Mouse (Mus musculus) embryonic facial prominence, embryonic 10.5 days (tissue): Measurements from ENCODE around the gene Ttc28. TPM values are rescaled to one million over a fixed set of nuclear protein-coding genes. Genes with fewer than 3 reads are reported as not detected.

ENCODE experiments used
- DNase-seq: peaks from one replicate; pipeline ENCODE4 v3.0.0-alpha.2; 2017; ENCODE audit warnings: low spot score
- H3K27ac ChIP-seq: fragments of 300-500 bp; sonication (generic); replicated peaks from 2 replicates; pipeline ENCODE4 v1.5.1; 2016; ENCODE audit warnings: mild to moderate bottlenecking
- H3K27me3 ChIP-seq: fragments of 300-500 bp; sonication (generic); replicated peaks from 2 replicates; pipeline ENCODE4 v1.6.1; 2016; ENCODE audit warnings: low read depth, mild to moderate bottlenecking; ENCODE audit not compliant: poor library complexity, severe bottlenecking
- H3K36me3 ChIP-seq: fragments of 300-500 bp; sonication (generic); replicated peaks from 2 replicates; pipeline ENCODE4 v1.6.1; 2016; ENCODE audit warnings: mild to moderate bottlenecking, moderate library complexity
- H3K4me1 ChIP-seq: fragments of 300-500 bp; sonication (generic); 2 replicates; pipeline ENCODE4 v1.6.1; 2016
- H3K4me3 ChIP-seq: fragments of 300-500 bp; sonication (generic); 2 replicates; pipeline ENCODE4 v1.5.1; 2016; ENCODE audit warnings: mild to moderate bottlenecking, moderate library complexity
- H3K9me3 ChIP-seq: fragments of 300-500 bp; sonication (generic); 2 replicates; pipeline ENCODE4 v1.6.1; 2016; ENCODE audit warnings: mild to moderate bottlenecking
- WGBS: fragments of 180-500 bp; shearing (Covaris S2); methylation state at CpG from one replicate; pipeline ENCODE4 v1.1.7; 2016; 5-methylcytosine and 5-hydroxymethylcytosine counted together
- polyA plus RNA-seq: library from polyadenylated mRNA; unstranded; fragments of >200 nt; fragmentation: Nextera tagmentation; extraction: Ambion mirVana; gene quantifications from 2 replicates; pipeline ENCODE4 v1.2.1, GENCODE M21; 2016

Gene Ttc28
- polyA plus RNA-seq, 1 experiment from 2014 or later = 12.8 TPM

GRCm38 (mm10) chr5:111207924-111208659 is 328.5 kb downstream of the Ttc28 start:
- no peaks in the 10 kb centered on the region for H3K27me3 ChIP-seq
- DNase-seq = peak; percentile 73
- peak overlapping the region; percentile 63 for H3K27ac ChIP-seq

GRCm38 (mm10) chr5:111208660-111208969 is 329.0 kb downstream of the Ttc28 start:
- Histone ChIP-seq H3K9me3 (no peaks in the 10 kb centered on the region), H3K27me3 (no peaks in the 10 kb centered on the region), H3K4me3 (peak overlapping the region; percentile 27; the same call in 1 of the 2 replicates), H3K4me1 (peaks cover 48% of the 10 kb centered on the region), H3K27ac (no peak overlapping the region), H3K36me3 (no peaks in the 10 kb centered on the region)
- peak; percentile 67 for DNase-seq
- WGBS = 36% methylated on average over 5 of the region's 5 CpGs

More at GRCm38 (mm10) chr5:111207924-111208659, 328.5 kb downstream of the Ttc28 start:
- 52% methylated on average over 8 of the region's 8 CpGs for WGBS
- Histone ChIP-seq H3K36me3 (no peaks in the 10 kb centered on the region), H3K4me1 (peaks cover 45% of the 10 kb centered on the region), H3K9me3 (no peaks in the 10 kb centered on the region), H3K4me3 (peak overlapping the region; percentile 27)

- WGBS = 60% methylated on average over 8 of the region's 8 CpGs
- Histone ChIP-seq H3K9me3 (no peaks in the 10 kb centered on the region), H3K4me1 (peaks cover 55% of the 10 kb centered on the region), H3K27ac (peak overlapping the region; percentile 35; the same call in 1 of the 2 replicates), H3K4me3 (no peak overlapping the region), H3K36me3 (no peaks in the 10 kb centered on the region; the same call in 1 of the 2 replicates), H3K27me3 (0 out of 2 replicates have a peak, but pooled peaks cover 8% of the 10 kb centered on the region)
- no peak for DNase-seq
Measured at GRCm38 (mm10) chr5:111213935-111214450, 334.4 kb downstream of the Ttc28 start.

- 58% methylated on average over 13 of the region's 13 CpGs for WGBS
- peak overlapping the region; percentile 41; the same call in 1 of the 2 replicates for H3K27ac ChIP-seq
- no peaks in the 10 kb centered on the region; the same call in 1 of the 2 replicates for H3K36me3 ChIP-seq
- H3K9me3 ChIP-seq = no peaks in the 10 kb centered on the region
- peaks cover 64% of the 10 kb centered on the region for H3K4me1 ChIP-seq
- 0 out of 2 replicates have a peak, but pooled peaks cover 8% of the 10 kb centered on the region for H3K27me3 ChIP-seq
- no peak overlapping the region for H3K4me3 ChIP-seq
- no peak for DNase-seq
Measured at GRCm38 (mm10) chr5:111214890-111215289, 335.3 kb downstream of the Ttc28 start.

DNA sequence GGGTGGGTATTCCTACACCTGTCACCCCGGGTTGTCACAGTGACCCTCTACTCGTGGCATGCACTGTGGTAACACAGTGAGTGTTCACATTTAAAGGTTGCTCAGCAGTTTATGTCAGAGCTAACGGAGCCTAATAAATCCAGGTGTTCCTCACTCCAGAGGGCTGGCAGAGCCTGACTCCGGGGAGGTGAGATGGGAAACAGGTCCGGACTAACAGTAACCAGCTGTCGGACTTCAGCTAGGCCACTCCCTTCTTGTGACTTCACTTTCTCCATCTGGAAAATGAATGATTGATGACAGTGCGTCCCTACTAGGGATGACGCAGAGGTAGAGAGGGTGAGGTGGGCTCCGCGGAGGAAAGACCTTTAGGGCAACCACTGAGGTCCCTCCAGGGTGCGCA is 336.1 kb downstream of the Ttc28 start:
- no peak overlapping the region for H3K27ac ChIP-seq
- H3K9me3 ChIP-seq = no peaks in the 10 kb centered on the region
- WGBS = 66% methylated on average over 11 of the region's 11 CpGs
- H3K36me3 ChIP-seq = no peaks in the 10 kb centered on the region; the same call in 1 of the 2 replicates
- peak; percentile 42 for DNase-seq
- 0 out of 2 replicates have a peak, but pooled peaks cover 8% of the 10 kb centered on the region for H3K27me3 ChIP-seq
- H3K4me3 ChIP-seq = no peak overlapping the region
- peaks cover 72% of the 10 kb centered on the region for H3K4me1 ChIP-seq

- H3K4me3 ChIP-seq = no peak overlapping the region
- 0 out of 2 replicates have a peak, but pooled peaks cover 8% of the 10 kb centered on the region for H3K27me3 ChIP-seq
- no peak for DNase-seq
- no peaks in the 10 kb centered on the region; the same call in 1 of the 2 replicates for H3K36me3 ChIP-seq
- no peak overlapping the region for H3K27ac ChIP-seq
- 85% methylated on average over 9 of the region's 9 CpGs for whole genome bisulfite sequencing
- no peaks in the 10 kb centered on the region for H3K9me3 ChIP-seq
- peaks cover 77% of the 10 kb centered on the region for H3K4me1 ChIP-seq
Measured at GRCm38 (mm10) chr5:111216166-111216565, 336.6 kb downstream of the Ttc28 start.

GRCm38 (mm10) chr5:111217447-111218110 is 338.0 kb downstream of the Ttc28 start:
- peak overlapping the region; percentile 48; the same call in 1 of the 2 replicates for H3K27ac ChIP-seq
- H3K36me3 ChIP-seq = no peaks in the 10 kb centered on the region; the same call in 1 of the 2 replicates
- no peak for DNase-seq
- H3K4me3 ChIP-seq = no peak overlapping the region
- 72% methylated on average over 18 of the region's 18 CpGs for WGBS
- peaks cover 89% of the 10 kb centered on the region for H3K4me1 ChIP-seq
- 0 out of 2 replicates have a peak, but pooled peaks cover 8% of the 10 kb centered on the region for H3K27me3 ChIP-seq
- H3K9me3 ChIP-seq = no peaks in the 10 kb centered on the region

GRCm38 (mm10) chr5:111218111-111218891 is 338.7 kb downstream of the Ttc28 start:
- Histone ChIP-seq H3K27me3 (0 out of 2 replicates have a peak, but pooled peaks cover 8% of the 10 kb centered on the region), H3K27ac (no peak overlapping the region), H3K4me3 (no peak overlapping the region), H3K4me1 (peaks cover 90% of the 10 kb centered on the region), H3K36me3 (peaks cover 7% of the 10 kb centered on the region), H3K9me3 (no peaks in the 10 kb centered on the region)
- DNase-seq = no peak
- 70% methylated on average over 6 of the region's 6 CpGs for WGBS

- 0 out of 2 replicates have a peak, but pooled peaks cover 8% of the 10 kb centered on the region for H3K27me3 ChIP-seq
- H3K4me3 ChIP-seq = no peak overlapping the region
- peaks cover 83% of the 10 kb centered on the region for H3K4me1 ChIP-seq
- no peaks in the 10 kb centered on the region for H3K9me3 ChIP-seq
- no peak overlapping the region for H3K27ac ChIP-seq
- peaks cover 14% of the 10 kb centered on the region for H3K36me3 ChIP-seq
- no peak for DNase-seq
- 84% methylated on average over 5 of the region's 5 CpGs for WGBS
Measured at GRCm38 (mm10) chr5:111218998-111219397, 339.4 kb downstream of the Ttc28 start.

- H3K36me3 ChIP-seq = peaks cover 32% of the 10 kb centered on the region
- H3K4me1 ChIP-seq = peaks cover 77% of the 10 kb centered on the region
- no peaks in the 10 kb centered on the region for H3K9me3 ChIP-seq
- H3K27ac ChIP-seq = peak overlapping the region; percentile 82
- H3K27me3 ChIP-seq = 0 out of 2 replicates have a peak, but pooled peaks cover 8% of the 10 kb centered on the region
- peak; percentile 60 for DNase-seq
- no peak overlapping the region for H3K4me3 ChIP-seq
- 37% methylated on average over 16 of the region's 16 CpGs for WGBS
Measured at GRCm38 (mm10) chr5:111220679-111221380, 341.2 kb downstream of the Ttc28 start.

- Histone ChIP-seq H3K27ac (peak overlapping the region; percentile 40; the same call in 1 of the 2 replicates), H3K27me3 (0 out of 2 replicates have a peak, but pooled peaks cover 8% of the 10 kb centered on the region)
Measured at GRCm38 (mm10) chr5:111222820-111223219, 343.2 kb downstream of the Ttc28 start.

More at GRCm38 (mm10) chr5:111222820-111223219, 343.2 kb downstream of the Ttc28 start:
- peaks cover 46% of the 10 kb centered on the region for H3K36me3 ChIP-seq
- peak; percentile 54 for DNase-seq
- no peak overlapping the region for H3K4me3 ChIP-seq
- peaks cover 76% of the 10 kb centered on the region for H3K4me1 ChIP-seq
- WGBS = 44% methylated on average over 11 of the region's 11 CpGs
- no peaks in the 10 kb centered on the region for H3K9me3 ChIP-seq
